8 mouse cellular contexts compared by ENCODE assay signal in genomic region chr9:59750267-59751065, GRCm38 (mm10). TPM values are rescaled to one million over a fixed set of nuclear protein-coding genes. Genes with fewer than 3 reads are reported as not detected.
A peak's percentile ranks its signal among the peaks of the same experiment; 100 is the strongest.
DNase-seq lines count a peak whose midpoint lies in the region; ATAC-seq lines count a peak whose summit lies in the region.

Senp8 (minus strand) TSS chr9:59750710.
Myo9a (plus strand) TSS chr9:59750896.

- ATAC-seq in megakaryocyte progenitor cell, adult 5-6 weeks (replicated peaks; ENCODE audit: poor library complexity), result peak; percentile 88

- peak; percentile 98 for DNase-seq in adipocyte (ENCODE audit: low spot score)
- peak; percentile 98 for DNase-seq in embryo, embryonic 10 days (ENCODE audit: low spot score)
- DNase-seq in gastrocnemius, postnatal 10 days, result peak; percentile 100
- DNase-seq in induced T-regulatory cell, adult 2 months (ENCODE audit: low read depth), result peak; percentile 99
- DNase-seq in left cerebral cortex, adult 9 months (ENCODE audit: low spot score in 2 of 2), result peak; percentile 99
- DNase-seq in right cerebral cortex, postnatal 14 days, result peak; percentile 99
- peak; percentile 100 for DNase-seq in urinary bladder, postnatal 36 days (ENCODE audit: low spot score in 2 of 2)

RNA-seq across cellular contexts. Expression of gene Senp8, which starts in this region (rescaled TPM):
- total RNA-seq in gastrocnemius, postnatal 10 days (2021), result 1 to 10 TPM; 6.5 to 8.5 TPM
- total RNA-seq in megakaryocyte progenitor cell, adult 5-6 weeks (2015), result 4.7 and 6.4 TPM in 2 replicates
- 8.1 and 8.8 TPM in 2 replicates for total RNA-seq in megakaryocyte progenitor cell, adult 5-6 weeks (2017)

RNA-seq across cellular contexts. Expression of gene Myo9a, which starts in this region (rescaled TPM):
- 10 to 100 TPM; 14.9 to 24.5 TPM for total RNA-seq in gastrocnemius, postnatal 10 days (2021)
- total RNA-seq in megakaryocyte progenitor cell, adult 5-6 weeks (2015), result 8.5 and 14.4 TPM in 2 replicates
- 8.3 and 20.4 TPM in 2 replicates for total RNA-seq in megakaryocyte progenitor cell, adult 5-6 weeks (2017)

Comparison
In these comparisons a context has a peak if more than half of its experiments do, and no peak if none do; other contexts are left out.
1. Peak in every context shown above with its lines: DNase-seq and ATAC-seq.